In genomic region chr4:117568846-117569245, GRCm38 (mm10) we compare ENCODE assay signal across 25 mouse cellular contexts. TPM values are rescaled to one million over a fixed set of nuclear protein-coding genes. Genes with fewer than 3 reads are reported as not detected.
A peak's percentile ranks its signal among the peaks of the same experiment; 100 is the strongest.
DNase-seq lines count a peak whose midpoint lies in the region; ATAC-seq lines count a peak whose summit lies in the region.
"Had no signal": no experiment of that assay in that cellular context is flagged by ENCODE, and none has a peak within 500 bp of the region (broad histone marks: within the 10 kb centered on the region; RNA-seq: fewer than 3 reads in every experiment).

No protein-coding gene starts in this region.

- peaks cover 30% of the 10 kb centered on the region for H3K4me1 ChIP-seq in hindbrain, embryonic 10.5 days (replicated peaks)
- H3K4me1 ChIP-seq in hindbrain, embryonic 11.5 days (replicated peaks; ENCODE audit: control insufficient read depth, insufficient read depth, low read length), result no peaks in the 10 kb centered on the region
- H3K4me1 ChIP-seq in neural tube, embryonic 11.5 days (ENCODE audit: control insufficient read depth, insufficient read depth, low read length), result peaks cover 8% of the 10 kb centered on the region
- H3K4me1 ChIP-seq in neural tube, embryonic 15.5 days, result peaks cover 22% of the 10 kb centered on the region
- H3K4me1 ChIP-seq: embryonic facial prominence, embryonic 15.5 days had no signal

- H3K27me3 ChIP-seq in hindbrain, embryonic 10.5 days (ENCODE audit: insufficient read depth, poor library complexity, severe bottlenecking), result no peaks in the 10 kb centered on the region
- no peaks in the 10 kb centered on the region for H3K27me3 ChIP-seq in hindbrain, embryonic 11.5 days (ENCODE audit: control insufficient read depth, insufficient read depth, low read length)
- H3K27me3 ChIP-seq in neural tube, embryonic 11.5 days (ENCODE audit: control insufficient read depth, insufficient read depth, low read length), result no peaks in the 10 kb centered on the region
- H3K27me3 ChIP-seq in neural tube, embryonic 15.5 days (replicated peaks), result no peaks in the 10 kb centered on the region
- H3K27me3 ChIP-seq: embryonic facial prominence, embryonic 12.5 days; embryonic facial prominence, embryonic 15.5 days; heart, embryonic 13.5 days; hindbrain, embryonic 13.5 days; Patski had no signal

- ATAC-seq in hindbrain, embryonic 11.5 days (ENCODE audit: low FRiP score), result no peak
- ATAC-seq in neural tube, embryonic 11.5 days (ENCODE audit: insufficient read depth, low FRiP score, low TSS enrichment), result no peak
- no peak for ATAC-seq in neural tube, embryonic 15.5 days (ENCODE audit: low FRiP score)
- ATAC-seq: forebrain, embryonic 14.5 days; forebrain, postnatal 0 days; hindbrain, embryonic 16.5 days; Patski had no signal

- no peak overlapping the region for H3K9ac ChIP-seq in hindbrain, embryonic 11.5 days (ENCODE audit: low read depth, low read length)
- no peak overlapping the region for H3K9ac ChIP-seq in neural tube, embryonic 11.5 days (ENCODE audit: low read length)
- no peak overlapping the region for H3K9ac ChIP-seq in neural tube, embryonic 15.5 days (replicated peaks)
- H3K9ac ChIP-seq: embryonic facial prominence, embryonic 12.5 days; embryonic facial prominence, embryonic 15.5 days; forebrain, postnatal 0 days; heart, embryonic 13.5 days; hindbrain, embryonic 13.5 days had no signal

- no peak overlapping the region for H3K4me3 ChIP-seq in hindbrain, embryonic 10.5 days
- H3K4me3 ChIP-seq in hindbrain, embryonic 11.5 days (ENCODE audit: low read depth, low read length), result no peak overlapping the region
- no peak overlapping the region for H3K4me3 ChIP-seq in neural tube, embryonic 11.5 days (ENCODE audit: low read depth, low read length)
- no peak overlapping the region for H3K4me3 ChIP-seq in neural tube, embryonic 15.5 days (replicated peaks)
- H3K4me3 ChIP-seq: embryonic facial prominence, embryonic 12.5 days; embryonic facial prominence, embryonic 15.5 days; heart, embryonic 10.5 days; heart, embryonic 13.5 days; hindbrain, embryonic 13.5 days had no signal

- H3K36me3 ChIP-seq in hindbrain, embryonic 10.5 days, result peaks cover 44% of the 10 kb centered on the region
- H3K36me3 ChIP-seq in hindbrain, embryonic 11.5 days (ENCODE audit: control insufficient read depth, insufficient read depth, low read length), result no peaks in the 10 kb centered on the region
- H3K36me3 ChIP-seq in neural tube, embryonic 11.5 days (ENCODE audit: control insufficient read depth, insufficient read depth, low read length), result no peaks in the 10 kb centered on the region
- H3K36me3 ChIP-seq in neural tube, embryonic 15.5 days, result peaks cover 16% of the 10 kb centered on the region

- 51% methylated on average over 2 of the region's 2 CpGs for WGBS in hindbrain, embryonic 10.5 days
- 51% methylated on average over 2 of the region's 2 CpGs for WGBS in hindbrain, embryonic 11.5 days
- WGBS in neural tube, embryonic 11.5 days, result 57% methylated on average over 2 of the region's 2 CpGs
- WGBS in neural tube, embryonic 15.5 days, result 60% methylated on average over 2 of the region's 2 CpGs

- DNase-seq in hindbrain, embryonic 10.5 days (ENCODE audit: low spot score), result no peak
- no peak for DNase-seq in hindbrain, embryonic 11.5 days (ENCODE audit: low spot score)
- DNase-seq in neural tube, embryonic 11.5 days (ENCODE audit: low spot score), result no peak
- peak; percentile 24 for DNase-seq in retina, embryonic 14.5 days (ENCODE audit: low spot score)
- DNase-seq in spleen, postnatal 14 days (ENCODE audit: low spot score in 2 of 2), result no peak
- no peak for DNase-seq in kidney, postnatal 14 days
- DNase-seq: adrenal gland, postnatal 10 days; adrenal gland, postnatal 36 days; cerebellum, adult 11-12 months; cerebellum, adult 9-10 months; cerebellum, postnatal 14 days; forebrain, postnatal 0 days; gastrocnemius, postnatal 25 days; heart, adult 18-20 months; heart, postnatal 14 days; heart, postnatal 4 days had no signal

- peak overlapping the region; percentile 35; the same call in 1 of the 2 replicates for H3K27ac ChIP-seq in hindbrain, embryonic 10.5 days
- H3K27ac ChIP-seq in hindbrain, embryonic 11.5 days (ENCODE audit: low read depth, low read length), result no peak overlapping the region
- H3K27ac ChIP-seq in neural tube, embryonic 11.5 days (ENCODE audit: low read depth, low read length), result 0 out of 2 replicates have a peak overlapping the region, but pooled peaks have one; percentile 8
- H3K27ac ChIP-seq in neural tube, embryonic 15.5 days (replicated peaks), result no peak overlapping the region
- H3K27ac ChIP-seq: embryonic facial prominence, embryonic 12.5 days; embryonic facial prominence, embryonic 15.5 days; heart, embryonic 10.5 days; heart, embryonic 13.5 days; hindbrain, embryonic 13.5 days had no signal

- no peaks in the 10 kb centered on the region for H3K9me3 ChIP-seq in hindbrain, embryonic 10.5 days
- H3K9me3 ChIP-seq in hindbrain, embryonic 11.5 days (ENCODE audit: control insufficient read depth, low read length), result no peaks in the 10 kb centered on the region
- no peaks in the 10 kb centered on the region for H3K9me3 ChIP-seq in neural tube, embryonic 11.5 days (ENCODE audit: control insufficient read depth, low read length)
- no peaks in the 10 kb centered on the region for H3K9me3 ChIP-seq in neural tube, embryonic 15.5 days (replicated peaks)
- H3K9me3 ChIP-seq: embryonic facial prominence, embryonic 12.5 days; embryonic facial prominence, embryonic 15.5 days; heart, embryonic 10.5 days; heart, embryonic 13.5 days; hindbrain, embryonic 13.5 days had no signal

- no peak overlapping the region for H3K4me2 ChIP-seq in hindbrain, embryonic 11.5 days (replicated peaks; ENCODE audit: low read depth, low read length)
- H3K4me2 ChIP-seq in neural tube, embryonic 11.5 days (ENCODE audit: low read depth), result no peak overlapping the region
- H3K4me2 ChIP-seq in neural tube, embryonic 15.5 days, result no peak overlapping the region
- H3K4me2 ChIP-seq: embryonic facial prominence, embryonic 12.5 days; embryonic facial prominence, embryonic 15.5 days; heart, embryonic 13.5 days; hindbrain, embryonic 13.5 days had no signal

RNA-seq across cellular contexts. Expression of gene Eri3, which starts 18.7 kb away (rescaled TPM):
- 112 and 142 TPM in 2 replicates for polyA plus RNA-seq in hindbrain, embryonic 10.5 days (2016; fragmentation: Nextera tagmentation; extraction: Ambion mirVana)
- 110 and 119 TPM in 2 replicates for polyA plus RNA-seq in hindbrain, embryonic 11.5 days (2014; fragmentation: Nextera tagmentation; extraction: Ambion mirVana)
- 130 and 135 TPM in 2 replicates for polyA plus RNA-seq in neural tube, embryonic 11.5 days (2014; fragmentation: Nextera tagmentation; extraction: Ambion mirVana)
- 223 and 244 TPM in 2 replicates for polyA plus RNA-seq in neural tube, embryonic 15.5 days (2015; fragmentation: Nextera tagmentation; extraction: Ambion mirVana)

Comparison
In these comparisons a context has a peak if more than half of its experiments do, and no peak if none do; other contexts are left out.
1. H3K27ac ChIP-seq: peak in hindbrain, embryonic 10.5 days (single experiment) and neural tube, embryonic 11.5 days (single experiment); none in hindbrain, embryonic 11.5 days (single experiment) and neural tube, embryonic 15.5 days (single experiment).